Mouse (Mus musculus) MEL (cell line): ENCODE data around the gene Peli1.

Source experiments
- CTCF ChIP-seq, 3 experiments: IDR thresholded peaks in 2 of 3; conservative IDR thresholded peaks in 1 of 3; 2 replicates each; pipeline ENCODE4 v1.5.1; 2011 to 2012; ENCODE audit warnings: low read length in 3 of 3, low read depth in 2 of 3, mild to moderate bottlenecking in 2 of 3, improper control_type of control experiment in 1 of 3, inconsistent platforms in 1 of 3, mixed read lengths in 1 of 3, moderate library complexity in 1 of 3; ENCODE audit not compliant: control insufficient read depth in 1 of 3, insufficient read depth in 1 of 3, poor library complexity in 1 of 3, severe bottlenecking in 1 of 3
- EP300 ChIP-seq, 2 experiments: IDR thresholded peaks; 2 replicates each; pipeline ENCODE4 v1.6.1; 2011; ENCODE audit warnings: improper control_type of control experiment in 2 of 2, low read length in 2 of 2, low read depth in 1 of 2, mild to moderate bottlenecking in 1 of 2
- MAFK ChIP-seq: IDR thresholded peaks from 2 replicates; pipeline ENCODE4 v1.6.1; 2011; ENCODE audit warnings: low read depth, mild to moderate bottlenecking, low read length, improper control_type of control experiment, borderline replicate concordance
- TBP ChIP-seq: IDR thresholded peaks from 2 replicates; pipeline ENCODE4 v1.8.0; 2011; ENCODE audit warnings: low read depth, low read length, improper control_type of control experiment
- UBTF ChIP-seq: IDR thresholded peaks from 2 replicates; pipeline ENCODE4 v1.6.1; 2012; ENCODE audit warnings: low read depth, mild to moderate bottlenecking, inconsistent platforms, low read length, improper control_type of control experiment, moderate library complexity, borderline replicate concordance; ENCODE audit not compliant: insufficient read depth

DNA sequence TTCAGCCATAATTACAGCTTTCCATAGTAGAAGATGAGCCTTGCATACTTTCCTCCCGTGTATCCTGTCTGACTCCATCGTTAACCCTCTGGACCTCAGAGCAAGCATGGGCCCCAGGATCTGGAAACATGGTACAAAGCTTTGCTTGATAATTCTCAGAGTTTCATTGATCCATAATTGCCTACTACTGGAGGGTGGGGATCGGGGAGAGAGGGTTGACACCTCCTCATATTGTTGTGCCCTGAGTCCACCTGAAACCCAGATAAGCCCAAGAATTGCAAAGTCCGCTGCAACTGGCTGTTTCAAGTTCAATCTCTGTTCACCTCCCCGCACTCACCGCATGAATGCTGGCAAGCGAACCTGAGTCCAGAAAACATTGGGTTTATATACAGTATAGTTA lies 72.1 kb downstream of the Peli1 start:
- TF ChIP-seq EP300 (IDR thresholded peaks at IDR 0.05; ENCODE audit: low read depth in 1 of 2, low read length in 2 of 2) (no peak), MAFK (no peak), UBTF (no peak), CTCF (IDR thresholded peaks at IDR 0.05 in 2 of 3, conservative IDR thresholded peaks at IDR 0.05 in 1 of 3; ENCODE audit: control insufficient read depth in 1 of 3, insufficient read depth in 1 of 3, low read depth in 2 of 3, low read length in 3 of 3, poor library complexity in 1 of 3, severe bottlenecking in 1 of 3) (no peak), TBP (no peak)
